Mouse (Mus musculus) spleen, adult 2 months (tissue): ENCODE data around the gene Rab28.

Experiments
- CTCF ChIP-seq: fragments of 200-500 bp; IDR thresholded peaks from 2 replicates; pipeline ENCODE4 v1.5.1; 2011; ENCODE audit warnings: mild to moderate bottlenecking, inconsistent platforms; ENCODE audit not compliant: insufficient read depth, insufficient read length, insufficient replicate concordance; ENCODE audit errors: extremely low read depth
- POLR2A ChIP-seq: fragments of 200-500 bp; IDR thresholded peaks from 2 replicates; pipeline ENCODE4 v1.6.1; 2011; ENCODE audit warnings: low read depth, low read length, inconsistent platforms

- TF ChIP-seq CTCF, result no peak
- no peak for TF ChIP-seq POLR2A
These were observed 49.4 kb upstream of the Rab28 start for GRCm38 (mm10) chr5:41757338-41757737.
